Mouse (Mus musculus): ENCODE measurements around the gene Rnase2a.
"Not testable (repeated sequence)": the region's sequence is repeated elsewhere in the genome, so short reads cannot be mapped to it uniquely, and the experiment has no call there.

DNA sequence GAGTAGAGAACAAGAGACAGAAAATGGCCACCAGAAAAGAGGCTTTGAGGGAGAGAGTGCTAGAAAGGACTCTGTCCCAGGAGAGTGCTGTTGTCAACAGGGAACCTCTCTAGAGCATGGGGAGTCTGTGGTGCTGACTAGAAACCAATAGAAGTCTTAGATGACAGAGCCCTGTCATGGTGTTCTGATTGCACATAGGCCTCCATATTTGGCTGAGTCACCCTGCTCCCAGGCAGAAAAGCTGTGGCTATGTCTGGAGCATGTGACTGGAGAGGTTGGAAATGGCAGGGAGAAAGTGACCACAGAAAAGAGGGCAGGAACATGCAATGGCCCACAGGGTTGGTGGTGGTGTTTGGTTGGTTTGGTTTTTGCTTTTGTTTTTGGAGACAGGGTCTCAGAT lies 3.7 kb downstream of the Rnase2a start:
- TF ChIP-seq CTCF (IDR thresholded peaks at IDR 0.05; ENCODE audit: low read depth, low read length); TAL1 (conservative IDR thresholded peaks at IDR 0.05; ENCODE audit: low read depth, low read length); POLR2AphosphoS5 (IDR thresholded peaks at IDR 0.05; ENCODE audit: insufficient replicate concordance, low read depth, low read length); GATA1 (IDR thresholded peaks at IDR 0.05; ENCODE audit: borderline replicate concordance, low read length): not testable (repeated sequence)
